Mouse (Mus musculus): ENCODE results near the gene Prkra.

DNA sequence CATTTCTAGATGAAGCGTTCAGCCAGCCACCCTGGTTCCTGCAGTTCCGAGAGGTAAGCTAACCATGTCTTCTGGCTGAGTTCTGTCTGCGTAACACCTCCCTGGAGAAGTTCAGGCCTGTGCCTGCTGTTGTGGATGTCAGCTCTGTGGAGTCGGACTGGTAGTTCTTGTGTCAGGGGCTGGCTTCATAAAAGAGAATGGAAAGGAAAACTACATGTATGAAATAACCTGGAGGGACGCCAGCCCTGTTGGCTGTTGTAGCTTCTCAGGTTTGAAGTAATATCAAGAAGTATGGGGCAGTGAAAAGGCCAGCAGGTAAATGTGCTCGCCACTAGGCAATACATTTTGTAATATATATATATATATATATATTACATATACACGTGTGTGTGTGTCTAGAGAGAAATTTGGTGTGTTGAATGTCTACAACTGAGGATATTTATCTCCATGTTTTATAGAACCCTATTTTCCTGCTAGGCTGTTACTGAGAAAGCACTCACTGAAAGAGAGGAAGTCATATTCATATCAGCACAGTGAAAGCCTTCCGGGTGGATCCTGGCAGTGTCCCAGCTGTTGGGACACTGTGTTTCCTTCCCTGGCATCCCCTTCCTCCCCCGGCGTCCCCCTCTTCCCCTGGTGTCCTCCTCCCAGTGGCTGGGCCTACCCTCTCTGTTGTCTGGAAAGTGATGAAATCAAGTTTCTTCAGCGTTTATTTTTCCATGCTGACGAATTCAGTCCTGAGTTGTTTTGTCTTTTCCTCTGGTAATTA is 42.8 kb upstream of the Prkra start:
- TF ChIP-seq POLR2A (IDR thresholded peaks at IDR 0.05; ENCODE audit: low read depth, low read length) (no peak), CTCF (IDR thresholded peaks at IDR 0.05; ENCODE audit: extremely low read depth, insufficient read length, insufficient replicate concordance, low read depth, low read length) (no peak)

Measured in small intestine, adult 2 months (tissue).